Mouse (Mus musculus): ENCODE measurements around the gene Iffo2.

DNA sequence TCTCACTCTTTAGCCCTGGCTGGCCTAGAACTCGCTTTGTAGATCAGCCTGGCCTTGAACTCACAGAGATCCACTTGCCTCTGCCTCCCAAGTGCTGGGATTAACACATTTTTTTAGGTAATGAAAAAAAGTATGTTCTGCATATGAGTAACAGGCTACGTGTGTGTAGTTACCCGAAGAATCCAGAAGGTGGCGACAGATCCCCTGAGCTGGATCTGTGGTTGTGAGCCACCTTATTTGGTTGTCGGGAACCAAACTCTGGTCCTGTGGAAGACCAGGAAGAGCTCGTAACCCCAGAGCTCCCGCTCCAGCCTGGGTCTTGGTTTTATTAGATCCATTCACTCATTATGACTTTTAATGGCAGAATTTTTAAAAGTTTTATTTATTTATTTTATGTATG is 116.6 kb downstream of the Iffo2 start:
- TF ChIP-seq CTCF (IDR thresholded peaks at IDR 0.05; ENCODE audit: low read depth), result peak; percentile 57
- TF ChIP-seq EP300 (IDR thresholded peaks at IDR 0.05; ENCODE audit: low read depth), result no peak

Measured in liver, embryonic 14.5 days (tissue).